Mouse (Mus musculus) erythroblast, embryonic 14.5 days (primary cell): ENCODE data around the gene Zfp296.

Experiments
- GATA1 ChIP-seq: IDR thresholded peaks from 2 replicates; pipeline ENCODE4 v1.6.1; 2012; ENCODE audit warnings: low read length, inconsistent platforms, mixed read lengths
- TAL1 ChIP-seq: IDR thresholded peaks from 3 replicates; pipeline ENCODE4 v1.6.1; 2012; ENCODE audit warnings: low read length, inconsistent platforms, mixed read lengths

DNA sequence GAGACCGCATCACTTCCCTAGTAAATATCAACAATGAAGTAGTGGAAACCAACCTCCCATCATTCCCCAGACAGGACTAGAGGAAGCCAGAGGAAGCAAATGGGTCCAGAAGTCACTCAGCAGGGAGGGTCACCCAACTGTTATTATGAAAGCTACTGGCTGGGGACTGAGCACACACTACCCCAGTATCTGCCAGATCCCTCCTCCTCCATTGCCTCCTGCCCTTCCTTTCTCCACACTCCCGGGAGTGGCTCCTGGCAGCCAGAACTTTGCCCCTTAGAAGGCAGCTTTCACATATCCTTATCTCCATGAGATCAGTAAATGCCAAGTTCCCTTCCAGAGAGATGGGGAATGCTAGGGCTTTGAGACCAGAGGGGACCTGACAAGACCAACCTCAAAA is 46.3 kb downstream of the Zfp296 start:
- no peak for TF ChIP-seq GATA1
- no peak for TF ChIP-seq TAL1
